Mouse (Mus musculus) hindbrain, postnatal 0 days (tissue): ENCODE results near the gene Ass1. TPM values are rescaled to one million over a fixed set of nuclear protein-coding genes. Genes with fewer than 3 reads are reported as not detected.

Source experiments
- ATAC-seq: fragments of 200-750 bp; cut with Nextera tagmentation; 2 replicates; pipeline ENCODE4 v1.8.0; 2017; ENCODE audit warnings: mild to moderate bottlenecking, moderate TSS enrichment, moderate library complexity
- DNase-seq: peaks from one replicate; pipeline ENCODE4 v3.0.0-alpha.2; 2015; ENCODE audit warnings: low spot score
- H3K27ac ChIP-seq: fragments of 300-500 bp; sonication (generic); 2 replicates; pipeline ENCODE4 v1.5.1; 2014; ENCODE audit warnings: mild to moderate bottlenecking
- H3K27me3 ChIP-seq: fragments of 300-500 bp; sonication (generic); 2 replicates; pipeline ENCODE4 v1.6.1; 2014; ENCODE audit warnings: low read length, mixed read lengths; ENCODE audit not compliant: insufficient read depth
- H3K36me3 ChIP-seq: fragments of 300-500 bp; sonication (generic); 2 replicates; pipeline ENCODE4 v1.6.1; 2014; ENCODE audit warnings: low read length, mixed read lengths; ENCODE audit not compliant: insufficient read depth
- H3K4me1 ChIP-seq: fragments of 300-500 bp; sonication (generic); 2 replicates; pipeline ENCODE4 v1.6.1; 2014; ENCODE audit warnings: antibody characterized with exemption, low read length, mixed read lengths; ENCODE audit not compliant: insufficient read depth
- H3K4me2 ChIP-seq: fragments of 300-500 bp; sonication (generic); 2 replicates; pipeline ENCODE4 v1.6.1; 2014; ENCODE audit warnings: low read depth, mild to moderate bottlenecking, low read length, moderate library complexity, mixed read lengths
- H3K4me3 ChIP-seq: fragments of 300-500 bp; sonication (generic); 2 replicates; pipeline ENCODE4 v1.5.1; 2014; ENCODE audit warnings: low read length
- H3K9ac ChIP-seq: fragments of 300-500 bp; sonication (generic); replicated peaks from 2 replicates; pipeline ENCODE4 v1.6.1; 2014; ENCODE audit warnings: mild to moderate bottlenecking, low read length, moderate library complexity, mixed read lengths
- H3K9me3 ChIP-seq: fragments of 300-500 bp; sonication (generic); 2 replicates; pipeline ENCODE4 v1.6.1; 2016; ENCODE audit warnings: low read length, mixed read lengths
- CTCF ChIP-seq: IDR thresholded peaks from 2 replicates; pipeline ENCODE4 v1.5.1; 2016; ENCODE audit warnings: antibody characterized with exemption, control low read depth, low read depth
- WGBS: fragments of 180-500 bp; shearing (Covaris S2); extraction: QIAGEN DNeasy Blood & Tissue Kit; methylation state at CpG from one replicate; pipeline ENCODE4 v1.1.7; 2014; 5-methylcytosine and 5-hydroxymethylcytosine counted together
- polyA plus RNA-seq: library from polyadenylated mRNA; unstranded; fragments of >200 nt; fragmentation: Nextera tagmentation; extraction: Ambion mirVana; gene quantifications from 2 replicates; pipeline ENCODE4 v1.2.1, GENCODE M21; 2015
- total RNA-seq: library from RNA; depleted of rRNA; stranded (reverse); fragments of >200 nt; gene quantifications from 2 replicates; pipeline ENCODE4 v1.2.3, GENCODE M21; 2014; rRNA removed

Gene Ass1
- total and polyA plus RNA-seq, 2 experiments from 2014 or later = 29.0 to 33.3 TPM

- Histone ChIP-seq H3K36me3 (no peaks in the 10 kb centered on the region), H3K4me1 (no peaks in the 10 kb centered on the region), H3K4me2 (no peak overlapping the region), H3K27me3 (no peaks in the 10 kb centered on the region), H3K4me3 (no peak overlapping the region), H3K9ac (no peak overlapping the region), H3K27ac (no peak overlapping the region), H3K9me3 (no peaks in the 10 kb centered on the region)
- DNase-seq (no peak), ATAC-seq (no peak)
- no peak for TF ChIP-seq CTCF
- WGBS = 88% methylated on average over 5 of the region's 5 CpGs
Measured at GRCm38 (mm10) chr2:31554619-31555018, 84.6 kb downstream of the Ass1 start.

Other genes starting within 250 kb of the Ass1 start
- gene Ncs1, start 224.4 kb upstream of the Ass1 start, total RNA-seq = 185 and 190 TPM in 2 replicates
- 162 and 167 TPM in 2 replicates for gene Ncs1, start 224.4 kb upstream of the Ass1 start, polyA plus RNA-seq
- gene Hmcn2, start 155.8 kb upstream of the Ass1 start, total RNA-seq = 0.68 TPM in 2 replicates
- 0.16 and 0.54 TPM in 2 replicates for gene Hmcn2, start 155.8 kb upstream of the Ass1 start, polyA plus RNA-seq
- gene Fubp3, start 102.4 kb downstream of the Ass1 start, total RNA-seq = 29.0 and 32.2 TPM in 2 replicates
- 45.8 and 50.5 TPM in 2 replicates for gene Fubp3, start 102.4 kb downstream of the Ass1 start, polyA plus RNA-seq
- gene Prdm12, start 169.8 kb downstream of the Ass1 start, total RNA-seq = not detected in 2 replicates
- 0.16 and 0.24 TPM in 2 replicates for gene Prdm12, start 169.8 kb downstream of the Ass1 start, polyA plus RNA-seq
- 17.2 and 31.1 TPM in 2 replicates for gene Exosc2, start 200.5 kb downstream of the Ass1 start, total RNA-seq
- 35.6 and 36.5 TPM in 2 replicates for gene Exosc2, start 200.5 kb downstream of the Ass1 start, polyA plus RNA-seq
- gene Abl1, start 218.2 kb downstream of the Ass1 start, total RNA-seq = 52.1 and 57.5 TPM in 2 replicates
- 11.3 and 13.1 TPM in 2 replicates for gene Abl1, start 218.2 kb downstream of the Ass1 start, polyA plus RNA-seq